In the genomic region with DNA sequence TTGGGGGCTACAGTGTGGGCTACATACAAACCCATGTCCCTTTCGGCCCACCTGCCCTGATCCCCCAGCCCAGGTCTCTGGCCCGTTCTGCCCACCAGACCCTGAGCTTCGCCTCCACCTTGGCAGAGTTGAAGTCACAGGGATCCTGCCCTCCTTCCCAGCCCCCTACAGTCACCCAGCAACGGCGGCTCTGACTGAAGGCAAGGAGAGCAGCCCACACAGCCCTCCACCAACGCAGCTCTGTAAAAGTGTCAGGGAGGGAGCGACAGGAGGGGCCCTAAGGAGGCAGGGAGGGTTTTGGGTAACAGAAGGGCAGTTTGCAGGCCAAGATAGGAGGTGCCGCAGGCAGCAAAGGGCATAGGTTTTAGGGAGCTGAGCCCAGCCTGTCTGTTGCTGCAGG, we compare ENCODE assay signal across 8 mouse cellular contexts. TPM values are rescaled to one million over a fixed set of nuclear protein-coding genes. Genes with fewer than 3 reads are reported as not detected.
DNase-seq lines count a peak whose midpoint lies in the region; ATAC-seq and TF ChIP-seq lines count a peak whose summit lies in the region.

No protein-coding gene starts in this region.

- H3K4me2 ChIP-seq in kidney, embryonic 14.5 days (replicated peaks; ENCODE audit: low read depth, low read length), result peak overlapping the region; percentile 84
- H3K4me2 ChIP-seq in forebrain, embryonic 15.5 days (replicated peaks), result peak overlapping the region; percentile 58
- H3K4me2 ChIP-seq in liver, postnatal 0 days (ENCODE audit: low read depth, low read length), result peak overlapping the region; percentile 85

- TF ChIP-seq CTCF in bone marrow, adult 2 months (IDR thresholded peaks at IDR 0.05; ENCODE audit: control insufficient read depth, insufficient read depth, low read length), result no peak
- no peak for TF ChIP-seq CTCF in liver, postnatal 0 days (IDR thresholded peaks at IDR 0.05; ENCODE audit: low read depth)

- DNase-seq in kidney, adult 11 months, result no peak
- no peak for DNase-seq in liver, postnatal 0 days
- no peak for DNase-seq in adrenal gland, postnatal 4 days (ENCODE audit: low spot score in 2 of 2)
- no peak for DNase-seq in layer of hippocampus, postnatal 36 days
- no peak for DNase-seq in spleen, adult 12 weeks (ENCODE audit: low spot score)

- H3K27ac ChIP-seq in kidney, embryonic 14.5 days (ENCODE audit: low read depth, low read length), result peak overlapping the region; percentile 8; the same call in 1 of the 2 replicates
- peak overlapping the region; percentile 78 for H3K27ac ChIP-seq in bone marrow, adult 2 months (ENCODE audit: control insufficient read depth, insufficient read depth, low read depth, low read length, poor library complexity)
- H3K27ac ChIP-seq in forebrain, embryonic 15.5 days (replicated peaks), result no peak overlapping the region
- 0 out of 2 replicates have a peak overlapping the region, but pooled peaks have one; percentile 73 for H3K27ac ChIP-seq in liver, postnatal 0 days (ENCODE audit: low read depth)

- 29% methylated on average over 8 of the region's 8 CpGs for WGBS in kidney, embryonic 14.5 days
- 26% methylated on average over 8 of the region's 8 CpGs for WGBS in bone marrow, adult 2 months
- WGBS in forebrain, embryonic 15.5 days, result 69% methylated on average over 8 of the region's 8 CpGs
- 42% methylated on average over 8 of the region's 8 CpGs for WGBS in liver, postnatal 0 days (ENCODE audit: insufficient replicate concordance)

- H3K36me3 ChIP-seq in kidney, embryonic 14.5 days (ENCODE audit: control insufficient read depth, insufficient read depth, low read length), result peaks cover 23% of the 10 kb centered on the region
- peaks cover 28% of the 10 kb centered on the region for H3K36me3 ChIP-seq in forebrain, embryonic 15.5 days
- peaks cover 41% of the 10 kb centered on the region for H3K36me3 ChIP-seq in liver, postnatal 0 days (replicated peaks; ENCODE audit: insufficient read depth, low read length)

- H3K9ac ChIP-seq in kidney, embryonic 14.5 days (ENCODE audit: low read depth, low read length), result peak overlapping the region; percentile 84; the same call in 1 of the 2 replicates
- H3K9ac ChIP-seq in forebrain, embryonic 15.5 days (replicated peaks), result peak overlapping the region; percentile 12
- H3K9ac ChIP-seq in liver, postnatal 0 days (replicated peaks), result peak overlapping the region; percentile 77

- no peaks in the 10 kb centered on the region for H3K9me3 ChIP-seq in kidney, embryonic 14.5 days (ENCODE audit: control insufficient read depth, low read length)
- H3K9me3 ChIP-seq in forebrain, embryonic 15.5 days, result no peaks in the 10 kb centered on the region
- H3K9me3 ChIP-seq in liver, postnatal 0 days (ENCODE audit: low read length), result no peaks in the 10 kb centered on the region

- H3K27me3 ChIP-seq in kidney, embryonic 14.5 days (ENCODE audit: control insufficient read depth, insufficient read depth, low read length), result peaks cover 7% of the 10 kb centered on the region; the same call in 1 of the 2 replicates
- no peaks in the 10 kb centered on the region for H3K27me3 ChIP-seq in forebrain, embryonic 15.5 days
- H3K27me3 ChIP-seq in liver, postnatal 0 days (ENCODE audit: insufficient read depth, low read length), result no peaks in the 10 kb centered on the region

- TF ChIP-seq POLR2A in bone marrow, adult 2 months (IDR thresholded peaks at IDR 0.05; ENCODE audit: borderline replicate concordance, control insufficient read depth, low read depth, low read length), result no peak

- no peak for TF ChIP-seq EP300 in liver, postnatal 0 days (IDR thresholded peaks at IDR 0.05; ENCODE audit: low read depth)

- peaks cover 29% of the 10 kb centered on the region for H3K4me1 ChIP-seq in kidney, embryonic 14.5 days (ENCODE audit: control insufficient read depth, insufficient read depth, low read length)
- H3K4me1 ChIP-seq in bone marrow, adult 2 months (ENCODE audit: control insufficient read depth, insufficient read depth, low read length), result peaks cover 7% of the 10 kb centered on the region
- peaks cover 32% of the 10 kb centered on the region for H3K4me1 ChIP-seq in forebrain, embryonic 15.5 days
- peaks cover 40% of the 10 kb centered on the region for H3K4me1 ChIP-seq in liver, postnatal 0 days (ENCODE audit: insufficient read depth)

- ATAC-seq in kidney, embryonic 14.5 days (ENCODE audit: low FRiP score, low TSS enrichment), result no peak
- no peak for ATAC-seq in forebrain, embryonic 15.5 days (replicated peaks)
- no peak for ATAC-seq in liver, postnatal 0 days

- peak overlapping the region; percentile 71 for H3K4me3 ChIP-seq in kidney, embryonic 14.5 days (ENCODE audit: low read length)
- peak overlapping the region; percentile 82 for H3K4me3 ChIP-seq in bone marrow, adult 2 months (replicated peaks; ENCODE audit: control insufficient read depth, low read depth, low read length)
- H3K4me3 ChIP-seq in forebrain, embryonic 15.5 days, result peak overlapping the region; percentile 62; the same call in 1 of the 2 replicates
- peak overlapping the region; percentile 56 for H3K4me3 ChIP-seq in liver, postnatal 0 days (ENCODE audit: low read depth, low read length)

RNA-seq across cellular contexts. Expression of a gene that starts 14.0 kb away (rescaled TPM):
- polyA plus RNA-seq in kidney, embryonic 14.5 days (2014; fragmentation: Nextera tagmentation; extraction: Ambion mirVana), result 13.4 and 17.2 TPM in 2 replicates
- polyA plus RNA-seq in bone marrow, adult 2 months (2011; ENCODE audit: insufficient read depth, insufficient read length, low replicate concordance, missing spikeins), result 20.5 and 70.7 TPM in 2 replicates
- 24.6 and 25.0 TPM in 2 replicates for polyA plus RNA-seq in forebrain, embryonic 15.5 days (2015; fragmentation: Nextera tagmentation; extraction: Ambion mirVana)
- 5.2 and 6.0 TPM in 2 replicates for polyA plus RNA-seq in liver, postnatal 0 days (2015; fragmentation: Nextera tagmentation; extraction: Ambion mirVana)
- total RNA-seq in adrenal gland, postnatal 4 days (2021), result 10 to 100 TPM; 34.5 to 40.9 TPM
- total RNA-seq in layer of hippocampus, postnatal 36 days (2021), result 100 to 1,000 TPM; 452 to 459 TPM

RNA-seq across cellular contexts. Expression of a gene that starts 14.3 kb away (rescaled TPM):
- 33.3 and 49.1 TPM in 2 replicates for polyA plus RNA-seq in kidney, embryonic 14.5 days (2014; fragmentation: Nextera tagmentation; extraction: Ambion mirVana)
- polyA plus RNA-seq in bone marrow, adult 2 months (2011; ENCODE audit: insufficient read depth, insufficient read length, low replicate concordance, missing spikeins), result 12.8 and 19.5 TPM in 2 replicates
- 126 and 127 TPM in 2 replicates for polyA plus RNA-seq in forebrain, embryonic 15.5 days (2015; fragmentation: Nextera tagmentation; extraction: Ambion mirVana)
- polyA plus RNA-seq in liver, postnatal 0 days (2015; fragmentation: Nextera tagmentation; extraction: Ambion mirVana), result 8.9 and 9.0 TPM in 2 replicates
- total RNA-seq in adrenal gland, postnatal 4 days (2021), result 10 to 100 TPM; 72.0 to 78.8 TPM
- 100 to 1,000 TPM; 153 to 158 TPM for total RNA-seq in layer of hippocampus, postnatal 36 days (2021)

RNA-seq across cellular contexts. Expression of a gene that starts 17.4 kb away (rescaled TPM):
- not detected in 2 replicates for polyA plus RNA-seq in kidney, embryonic 14.5 days (2014; fragmentation: Nextera tagmentation; extraction: Ambion mirVana)
- polyA plus RNA-seq in bone marrow, adult 2 months (2011; ENCODE audit: insufficient read depth, insufficient read length, low replicate concordance, missing spikeins), result 0.36 and 1.9 TPM in 2 replicates
- polyA plus RNA-seq in forebrain, embryonic 15.5 days (2015; fragmentation: Nextera tagmentation; extraction: Ambion mirVana), result 0.08 and 0.18 TPM in 2 replicates
- 0.19 and 0.25 TPM in 2 replicates for polyA plus RNA-seq in liver, postnatal 0 days (2015; fragmentation: Nextera tagmentation; extraction: Ambion mirVana)
- under 1 TPM; 0.22 to 0.37 TPM for total RNA-seq in adrenal gland, postnatal 4 days (2021)
- total RNA-seq in layer of hippocampus, postnatal 36 days (2021), result under 1 TPM; 0.56 to 0.87 TPM

RNA-seq across cellular contexts. Expression of a gene that starts 30.1 kb away (rescaled TPM):
- 47.9 and 52.7 TPM in 2 replicates for polyA plus RNA-seq in kidney, embryonic 14.5 days (2014; fragmentation: Nextera tagmentation; extraction: Ambion mirVana)
- polyA plus RNA-seq in bone marrow, adult 2 months (2011; ENCODE audit: insufficient read depth, insufficient read length, low replicate concordance, missing spikeins), result 15.1 and 28.2 TPM in 2 replicates
- polyA plus RNA-seq in forebrain, embryonic 15.5 days (2015; fragmentation: Nextera tagmentation; extraction: Ambion mirVana), result 51.5 and 57.7 TPM in 2 replicates
- polyA plus RNA-seq in liver, postnatal 0 days (2015; fragmentation: Nextera tagmentation; extraction: Ambion mirVana), result 36.3 and 39.9 TPM in 2 replicates
- 100 to 1,000 TPM in 1 of 2 experiments, 10 to 100 TPM in 1; 93.1 to 109 TPM for total RNA-seq in adrenal gland, postnatal 4 days (2021)
- total RNA-seq in layer of hippocampus, postnatal 36 days (2021), result 10 to 100 TPM; 34.3 to 35.8 TPM

RNA-seq across cellular contexts. Expression of a gene that starts 36.4 kb away (rescaled TPM):
- polyA plus RNA-seq in kidney, embryonic 14.5 days (2014; fragmentation: Nextera tagmentation; extraction: Ambion mirVana), result 14.3 and 16.4 TPM in 2 replicates
- polyA plus RNA-seq in bone marrow, adult 2 months (2011; ENCODE audit: insufficient read depth, insufficient read length, low replicate concordance, missing spikeins), result 9.7 and 13.3 TPM in 2 replicates
- 319 and 328 TPM in 2 replicates for polyA plus RNA-seq in forebrain, embryonic 15.5 days (2015; fragmentation: Nextera tagmentation; extraction: Ambion mirVana)
- 3.2 and 3.3 TPM in 2 replicates for polyA plus RNA-seq in liver, postnatal 0 days (2015; fragmentation: Nextera tagmentation; extraction: Ambion mirVana)
- total RNA-seq in adrenal gland, postnatal 4 days (2021), result 10 to 100 TPM; 58.9 to 59.7 TPM
- 100 to 1,000 TPM; 729 to 765 TPM for total RNA-seq in layer of hippocampus, postnatal 36 days (2021)

Comparison
In these comparisons a context has a peak if more than half of its experiments do, and no peak if none do; other contexts are left out.
1. H3K9ac ChIP-seq: peak in every context shown above with its lines; median percentile 84 in kidney, embryonic 14.5 days; 77 in liver, postnatal 0 days; 12 in forebrain, embryonic 15.5 days.